8 mouse cellular contexts compared by ENCODE assay signal in genomic region chr15:81987646-81988045, GRCm38 (mm10). TPM values are rescaled to one million over a fixed set of nuclear protein-coding genes. Genes with fewer than 3 reads are reported as not detected.
DNase-seq lines count a peak whose midpoint lies in the region; ATAC-seq lines count a peak whose summit lies in the region.

Xrcc6 (plus strand) TSS chr15:81987835.

- no peaks in the 10 kb centered on the region for H3K9me3 ChIP-seq in limb, embryonic 12.5 days
- H3K9me3 ChIP-seq in stomach, embryonic 14.5 days (ENCODE audit: control insufficient read depth, low read depth, low read length): no peaks in the 10 kb centered on the region

- DNase-seq in urinary bladder, adult 2 months (ENCODE audit: low spot score): no peak
- DNase-seq in urinary bladder, postnatal 25 days (ENCODE audit: low spot score): no peak
- no peak for DNase-seq in heart, postnatal 25 days (ENCODE audit: low spot score)
- no peak for DNase-seq in urinary bladder, postnatal 10 days (ENCODE audit: low spot score)
- no peak for DNase-seq in urinary bladder, postnatal 14 days (ENCODE audit: low spot score)

- no peak within 1 kb of the TSS for H3K4me2 ChIP-seq in limb, embryonic 12.5 days
- no peak within 1 kb of the TSS for H3K4me2 ChIP-seq in stomach, embryonic 14.5 days (replicated peaks; ENCODE audit: low read depth, low read length)

- 79% methylated on average over 3 of the region's 3 CpGs for WGBS in limb, embryonic 12.5 days
- WGBS in stomach, embryonic 14.5 days: 87% methylated on average over 3 of the region's 3 CpGs

- no peak for ATAC-seq in erythroid progenitor cell, adult 5-6 weeks (replicated peaks; ENCODE audit: low FRiP score, poor library complexity, severe bottlenecking)
- no peak for ATAC-seq in limb, embryonic 12.5 days (ENCODE audit: insufficient number of reproducible peaks, insufficient read depth, low FRiP score, low TSS enrichment, low read depth)
- no peak for ATAC-seq in stomach, embryonic 14.5 days (ENCODE audit: insufficient number of reproducible peaks, insufficient read depth, low FRiP score, low read depth)

- no peaks in the 10 kb centered on the region for H3K27me3 ChIP-seq in limb, embryonic 12.5 days
- H3K27me3 ChIP-seq in stomach, embryonic 14.5 days (ENCODE audit: control insufficient read depth, insufficient read depth, low read length): no peaks in the 10 kb centered on the region

- no peak within 1 kb of the TSS for H3K27ac ChIP-seq in limb, embryonic 12.5 days
- no peak within 1 kb of the TSS for H3K27ac ChIP-seq in stomach, embryonic 14.5 days (ENCODE audit: low read length)

- no peak within 1 kb of the TSS for H3K9ac ChIP-seq in limb, embryonic 12.5 days (replicated peaks)
- H3K9ac ChIP-seq in stomach, embryonic 14.5 days (replicated peaks; ENCODE audit: low read depth, low read length): no peak within 1 kb of the TSS

- no peak within 1 kb of the TSS for H3K4me3 ChIP-seq in limb, embryonic 12.5 days (replicated peaks)
- H3K4me3 ChIP-seq in stomach, embryonic 14.5 days (ENCODE audit: low read depth, low read length): no peak within 1 kb of the TSS

- peaks cover 7% of the 10 kb centered on the region; the same call in 1 of the 2 replicates for H3K4me1 ChIP-seq in limb, embryonic 12.5 days (replicated peaks)
- H3K4me1 ChIP-seq in stomach, embryonic 14.5 days (ENCODE audit: control insufficient read depth, insufficient read depth, low read length): no peaks in the 10 kb centered on the region

- H3K36me3 ChIP-seq in limb, embryonic 12.5 days: peaks cover 3% of the 10 kb centered on the region; the same call in 1 of the 2 replicates
- no peaks in the 10 kb centered on the region for H3K36me3 ChIP-seq in stomach, embryonic 14.5 days (ENCODE audit: control insufficient read depth, insufficient read depth, low read length)

- intact Hi-C loops in heart, postnatal 25 days (cut with DNase I): loop anchor here (2.0 kb wide), 1 partner anchor 49 kb away; no protein-coding TSS in a partner anchor

RNA-seq across cellular contexts. Expression of gene Xrcc6, which starts in this region (rescaled TPM):
- polyA plus RNA-seq in urinary bladder, adult 2 months (2012; rRNA removed): 18.3 and 20.4 TPM in 2 replicates
- 64.9 and 89.3 TPM in 2 replicates for total RNA-seq in erythroid progenitor cell, adult 5-6 weeks (2015; ENCODE audit: low replicate concordance)
- total RNA-seq in erythroid progenitor cell, adult 5-6 weeks (2017; ENCODE audit: low replicate concordance): 104 and 112 TPM in 2 replicates
- total RNA-seq in heart, postnatal 25 days (2021): 10 to 100 TPM; 21.4 to 23.5 TPM
- 91.2 and 91.6 TPM in 2 replicates for polyA plus RNA-seq in limb, embryonic 12.5 days (2016; fragmentation: Nextera tagmentation; extraction: Ambion mirVana)
- 75.4 and 90.0 TPM in 2 replicates for polyA plus RNA-seq in stomach, embryonic 14.5 days (2014; fragmentation: Nextera tagmentation; extraction: Ambion mirVana)
